Mouse (Mus musculus) heart, embryonic 12.5 days (tissue): ENCODE results near the gene Ctsa. TPM values are rescaled to one million over a fixed set of nuclear protein-coding genes. Genes with fewer than 3 reads are reported as not detected.
A peak's percentile ranks its signal among the peaks of the same experiment; 100 is the strongest.

Source experiments
- ATAC-seq: fragments of 200-750 bp; cut with Nextera tagmentation; 2 replicates; pipeline ENCODE4 v1.8.0; 2017; ENCODE audit warnings: moderate TSS enrichment, moderate library complexity; ENCODE audit not compliant: insufficient number of reproducible peaks, low FRiP score
- H3K27ac ChIP-seq: fragments of 300-500 bp; sonication (generic); 2 replicates; pipeline ENCODE4 v1.5.1; 2016; ENCODE audit warnings: mild to moderate bottlenecking, moderate library complexity; ENCODE audit not compliant: poor library complexity, severe bottlenecking
- H3K27me3 ChIP-seq: fragments of 300-500 bp; sonication (generic); replicated peaks from 2 replicates; pipeline ENCODE4 v1.6.1; 2016; ENCODE audit warnings: mild to moderate bottlenecking, moderate library complexity
- H3K36me3 ChIP-seq: fragments of 300-500 bp; sonication (generic); 2 replicates; pipeline ENCODE4 v1.6.1; 2016; ENCODE audit warnings: mild to moderate bottlenecking, moderate library complexity
- H3K4me1 ChIP-seq: fragments of 300-500 bp; sonication (generic); replicated peaks from 2 replicates; pipeline ENCODE4 v1.6.1; 2016; ENCODE audit warnings: mild to moderate bottlenecking
- H3K4me2 ChIP-seq: fragments of 300-500 bp; sonication (generic); 2 replicates; pipeline ENCODE4 v1.6.1; 2016; ENCODE audit warnings: mild to moderate bottlenecking, moderate library complexity
- H3K4me3 ChIP-seq: fragments of 300-500 bp; sonication (generic); 2 replicates; pipeline ENCODE4 v1.5.1; 2016; ENCODE audit warnings: mild to moderate bottlenecking
- H3K9ac ChIP-seq: fragments of 300-500 bp; sonication (generic); 2 replicates; pipeline ENCODE4 v1.6.1; 2016; ENCODE audit warnings: mild to moderate bottlenecking, moderate library complexity
- H3K9me3 ChIP-seq: fragments of 300-500 bp; sonication (generic); replicated peaks from 2 replicates; pipeline ENCODE4 v1.6.1; 2016; ENCODE audit warnings: mild to moderate bottlenecking, moderate library complexity
- WGBS: fragments of 180-500 bp; shearing (Covaris S2); methylation state at CpG from one replicate; pipeline ENCODE4 v1.1.7; 2016; 5-methylcytosine and 5-hydroxymethylcytosine counted together
- polyA plus RNA-seq: library from polyadenylated mRNA; unstranded; fragments of >200 nt; fragmentation: Nextera tagmentation; extraction: Ambion mirVana; gene quantifications from 2 replicates; pipeline ENCODE4 v1.2.1, GENCODE M21; 2016

Ctsa gene
- polyA plus RNA-seq, 1 experiment from 2014 or later, result 169 TPM

GRCm38 (mm10) chr2:164805332-164805718 is 27.3 kb upstream of the Ctsa start:
- H3K4me3 ChIP-seq, result peak overlapping the region; percentile 85
- peaks cover 21% of the 10 kb centered on the region for H3K4me1 ChIP-seq
- H3K27ac ChIP-seq, result peak overlapping the region; percentile 82
- no peaks in the 10 kb centered on the region for H3K9me3 ChIP-seq
- H3K4me2 ChIP-seq, result peak overlapping the region; percentile 89
- H3K36me3 ChIP-seq, result peaks cover 35% of the 10 kb centered on the region
- peak; percentile 78 for ATAC-seq
- peak overlapping the region; percentile 82 for H3K9ac ChIP-seq
- 1% methylated on average over 21 of the region's 21 CpGs for WGBS
- H3K27me3 ChIP-seq, result no peaks in the 10 kb centered on the region

DNA sequence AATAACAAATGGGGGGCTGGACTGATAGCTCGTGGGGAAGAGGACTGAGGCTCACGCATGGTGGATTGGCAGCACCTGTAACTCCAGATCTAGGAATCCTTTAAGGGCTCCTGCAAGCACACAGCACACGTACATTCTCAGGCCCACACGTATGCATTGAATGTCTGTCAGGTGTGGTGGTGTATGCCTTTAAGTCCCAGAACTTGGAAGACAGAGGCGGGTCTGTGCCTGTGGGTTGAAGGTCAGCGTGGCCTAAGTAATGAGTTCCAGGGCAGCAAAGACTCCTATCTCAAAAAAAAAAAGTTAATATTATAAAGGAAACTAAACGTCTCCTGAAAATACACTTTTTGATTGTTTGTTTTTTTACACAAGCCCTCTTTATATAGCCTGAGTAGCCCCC is 26.1 kb upstream of the Ctsa start:
- ATAC-seq, result no peak
- 0 out of 2 replicates have a peak overlapping the region, but pooled peaks have one; percentile 1 for H3K4me2 ChIP-seq
- WGBS, result 72% methylated on average over 7 of the region's 7 CpGs

GRCm38 (mm10) chr2:164813557-164813956 is 19.1 kb upstream of the Ctsa start:
- Histone ChIP-seq H3K4me2 (no peak overlapping the region), H3K4me3 (no peak overlapping the region), H3K27me3 (no peaks in the 10 kb centered on the region), H3K27ac (no peak overlapping the region), H3K4me1 (peaks cover 20% of the 10 kb centered on the region), H3K9ac (no peak overlapping the region), H3K9me3 (no peaks in the 10 kb centered on the region), H3K36me3 (peaks cover 18% of the 10 kb centered on the region)
- ATAC-seq, result no peak
- 60% methylated on average over 2 of the region's 2 CpGs for WGBS

More for the DNA sequence above, 26.1 kb upstream of the Ctsa start:
- peaks cover 21% of the 10 kb centered on the region for H3K4me1 ChIP-seq
- no peaks in the 10 kb centered on the region for H3K9me3 ChIP-seq
- no peak overlapping the region for H3K9ac ChIP-seq
- H3K36me3 ChIP-seq, result peaks cover 23% of the 10 kb centered on the region
- no peaks in the 10 kb centered on the region for H3K27me3 ChIP-seq
- no peak overlapping the region for H3K4me3 ChIP-seq
- H3K27ac ChIP-seq, result no peak overlapping the region

DNA sequence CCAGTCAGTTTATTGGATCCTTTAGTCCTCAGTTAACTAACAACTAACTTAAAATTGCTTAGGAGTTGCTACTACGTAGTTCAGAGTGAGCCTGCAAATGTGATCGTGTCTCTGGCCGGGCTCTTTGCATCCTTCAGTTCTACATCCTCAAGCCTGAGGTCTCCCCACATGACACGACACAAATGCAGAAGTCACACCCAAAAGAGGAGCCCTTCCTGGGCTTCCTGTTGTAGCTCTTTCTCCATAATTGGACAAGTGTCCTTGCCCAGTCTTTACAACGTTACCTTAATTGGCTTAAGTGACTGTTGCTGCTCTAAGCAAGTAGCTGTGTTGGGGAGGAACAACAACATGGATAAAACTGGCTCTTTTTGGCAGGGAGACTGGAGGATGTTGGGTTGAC is 17.3 kb upstream of the Ctsa start:
- Histone ChIP-seq H3K4me3 (no peak overlapping the region), H3K4me1 (peaks cover 20% of the 10 kb centered on the region), H3K27ac (no peak overlapping the region), H3K27me3 (no peaks in the 10 kb centered on the region), H3K36me3 (peaks cover 14% of the 10 kb centered on the region), H3K4me2 (no peak overlapping the region), H3K9ac (no peak overlapping the region), H3K9me3 (no peaks in the 10 kb centered on the region)
- ATAC-seq, result no peak
- WGBS, result 77% methylated on average over 5 of the region's 5 CpGs

- Histone ChIP-seq H3K4me2 (no peak overlapping the region), H3K27ac (no peak overlapping the region), H3K4me3 (no peak overlapping the region), H3K9me3 (no peaks in the 10 kb centered on the region), H3K4me1 (peaks cover 20% of the 10 kb centered on the region), H3K36me3 (peaks cover 18% of the 10 kb centered on the region), H3K9ac (no peak overlapping the region), H3K27me3 (no peaks in the 10 kb centered on the region)
- 75% methylated on average over 8 of the region's 8 CpGs for WGBS
- no peak for ATAC-seq
These were observed 16.9 kb upstream of the Ctsa start for GRCm38 (mm10) chr2:164815821-164816220.

DNA sequence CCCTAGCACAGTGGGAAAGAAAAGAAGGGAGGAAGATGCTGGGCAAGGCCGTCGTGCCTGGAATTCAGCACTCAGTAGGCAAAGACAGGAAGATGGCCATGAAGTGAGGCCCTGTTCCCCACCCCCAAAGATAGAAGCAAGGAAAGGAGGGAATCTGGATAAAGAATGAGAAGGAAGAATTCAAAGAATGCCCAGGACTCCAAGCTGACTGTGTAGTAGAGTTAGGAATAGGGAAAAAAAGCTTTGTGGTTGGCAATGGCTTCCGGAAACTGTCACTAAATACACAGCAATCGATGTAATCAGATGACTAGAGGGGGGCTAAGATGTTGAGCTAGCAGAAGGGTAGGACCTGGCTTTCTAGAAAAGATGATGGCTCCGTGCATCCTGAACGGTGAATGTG is 15.5 kb upstream of the Ctsa start:
- no peak for ATAC-seq
- H3K4me2 ChIP-seq, result no peak overlapping the region
- peak overlapping the region; percentile 22 for H3K27ac ChIP-seq
- H3K27me3 ChIP-seq, result no peaks in the 10 kb centered on the region
- no peak overlapping the region for H3K9ac ChIP-seq
- H3K36me3 ChIP-seq, result peaks cover 29% of the 10 kb centered on the region
- H3K4me3 ChIP-seq, result no peak overlapping the region
- 51% methylated on average over 6 of the region's 6 CpGs for WGBS
- H3K4me1 ChIP-seq, result peaks cover 20% of the 10 kb centered on the region
- no peaks in the 10 kb centered on the region for H3K9me3 ChIP-seq

DNA sequence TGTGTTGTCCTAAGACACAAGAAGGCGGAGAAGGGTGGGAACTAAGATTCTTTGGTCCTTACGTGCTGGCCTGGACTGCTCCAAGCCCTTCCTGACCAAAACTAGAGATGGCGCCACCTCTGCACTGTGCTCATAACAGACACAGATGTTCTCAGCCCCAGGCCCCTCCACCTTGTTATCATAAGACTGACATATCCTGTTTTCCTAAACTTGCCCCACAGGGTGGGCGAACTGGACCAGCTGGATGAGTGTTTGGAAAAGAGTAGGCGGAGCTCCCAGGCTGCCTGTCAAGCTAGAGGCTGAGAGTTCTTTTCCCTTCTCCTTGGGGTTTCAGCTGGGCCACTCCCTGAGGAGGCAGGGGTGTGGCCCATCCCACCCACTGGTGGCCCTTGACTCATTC is 15.0 kb upstream of the Ctsa start:
- Histone ChIP-seq H3K4me3 (no peak overlapping the region), H3K36me3 (peaks cover 27% of the 10 kb centered on the region), H3K9me3 (no peaks in the 10 kb centered on the region), H3K4me1 (peaks cover 20% of the 10 kb centered on the region), H3K27ac (peak overlapping the region; percentile 22; the same call in 1 of the 2 replicates), H3K4me2 (no peak overlapping the region), H3K27me3 (no peaks in the 10 kb centered on the region), H3K9ac (no peak overlapping the region)
- ATAC-seq, result 0 out of 2 replicates have a peak, but pooled peaks have one; percentile 31
- WGBS, result 60% methylated on average over 5 of the region's 5 CpGs

DNA sequence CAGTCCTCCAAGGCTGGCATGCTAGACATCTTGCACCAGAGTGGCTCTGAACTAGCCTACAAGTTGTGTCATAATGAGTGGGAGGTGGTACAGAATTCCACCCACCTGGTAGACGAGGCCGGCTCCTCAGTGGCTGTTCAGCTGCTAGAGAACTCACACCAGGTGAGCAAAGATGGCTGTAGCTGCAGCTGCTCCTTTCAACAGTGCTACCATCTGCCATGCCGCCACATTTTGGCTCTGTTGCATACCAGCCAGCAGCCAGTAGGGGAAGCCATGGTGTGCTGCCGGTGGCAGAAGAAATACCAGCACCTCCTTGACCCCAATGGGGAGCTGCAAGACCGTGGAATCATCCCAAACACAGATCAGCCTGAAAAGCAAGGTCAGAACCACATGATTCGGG is 11.6 kb upstream of the Ctsa start:
- WGBS, result 84% methylated on average over 6 of the region's 6 CpGs

GRCm38 (mm10) chr2:164822636-164823165 is 10.0 kb upstream of the Ctsa start, which contains the start of gene Zswim1:
Zswim1 (plus strand) TSS chr2:164822686.
- Histone ChIP-seq H3K9me3 (no peaks in the 10 kb centered on the region), H3K27ac (peak within 1 kb of the TSS; percentile 67), H3K4me3 (peak within 1 kb of the TSS; percentile 79), H3K36me3 (peaks cover 52% of the 10 kb centered on the region), H3K27me3 (no peaks in the 10 kb centered on the region), H3K4me1 (peaks cover 11% of the 10 kb centered on the region), H3K4me2 (peak within 1 kb of the TSS; percentile 73), H3K9ac (peak within 1 kb of the TSS; percentile 83)
- WGBS, result under 1% methylated on average over 32 of the region's 32 CpGs
- ATAC-seq, result peak; percentile 99

More for the DNA sequence above, 11.6 kb upstream of the Ctsa start:
- H3K36me3 ChIP-seq, result peaks cover 35% of the 10 kb centered on the region
- H3K9ac ChIP-seq, result no peak overlapping the region
- ATAC-seq, result no peak
- H3K4me2 ChIP-seq, result no peak overlapping the region
- peaks cover 20% of the 10 kb centered on the region for H3K4me1 ChIP-seq
- no peaks in the 10 kb centered on the region for H3K27me3 ChIP-seq
- H3K27ac ChIP-seq, result no peak overlapping the region
- H3K9me3 ChIP-seq, result no peaks in the 10 kb centered on the region
- no peak overlapping the region for H3K4me3 ChIP-seq

- WGBS, result 2% methylated on average over 10 of the region's 10 CpGs
- Histone ChIP-seq H3K27ac (peak overlapping the region; percentile 67), H3K4me2 (peak overlapping the region; percentile 73), H3K36me3 (peaks cover 56% of the 10 kb centered on the region), H3K27me3 (no peaks in the 10 kb centered on the region), H3K9me3 (no peaks in the 10 kb centered on the region), H3K9ac (peak overlapping the region; percentile 83), H3K4me1 (peaks cover 6% of the 10 kb centered on the region), H3K4me3 (peak overlapping the region; percentile 79)
- peak; percentile 74 for ATAC-seq
These were observed 9.5 kb upstream of the Ctsa start for GRCm38 (mm10) chr2:164823181-164823585.

DNA sequence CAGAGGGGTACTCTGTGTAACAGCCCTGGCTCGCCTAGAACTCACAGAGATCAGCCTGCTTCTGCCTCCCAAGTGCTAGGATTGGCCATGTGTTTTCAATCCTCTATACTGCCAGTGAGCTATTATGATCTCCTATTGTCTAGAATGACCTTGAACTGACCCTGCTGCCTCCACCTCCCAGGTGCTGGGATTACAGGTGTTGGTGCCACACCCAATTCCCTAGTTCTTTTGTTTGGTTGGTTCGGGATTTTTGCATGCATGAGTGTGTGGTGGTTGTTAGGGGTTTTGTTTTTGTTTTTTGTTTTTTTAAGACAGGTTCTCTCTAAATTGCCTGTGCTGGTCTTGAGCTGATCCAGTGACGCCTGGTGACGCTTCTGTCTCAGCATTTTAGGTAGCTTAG is 8.7 kb upstream of the Ctsa start:
- ATAC-seq, result no peak
- Histone ChIP-seq H3K4me3 (no peak overlapping the region), H3K36me3 (peaks cover 64% of the 10 kb centered on the region), H3K4me1 (peaks cover 6% of the 10 kb centered on the region), H3K4me2 (peak overlapping the region; percentile 5; the same call in 1 of the 2 replicates), H3K27ac (no peak overlapping the region), H3K9ac (no peak overlapping the region), H3K9me3 (no peaks in the 10 kb centered on the region), H3K27me3 (no peaks in the 10 kb centered on the region)
- 90% methylated on average over 4 of the region's 4 CpGs for WGBS

DNA sequence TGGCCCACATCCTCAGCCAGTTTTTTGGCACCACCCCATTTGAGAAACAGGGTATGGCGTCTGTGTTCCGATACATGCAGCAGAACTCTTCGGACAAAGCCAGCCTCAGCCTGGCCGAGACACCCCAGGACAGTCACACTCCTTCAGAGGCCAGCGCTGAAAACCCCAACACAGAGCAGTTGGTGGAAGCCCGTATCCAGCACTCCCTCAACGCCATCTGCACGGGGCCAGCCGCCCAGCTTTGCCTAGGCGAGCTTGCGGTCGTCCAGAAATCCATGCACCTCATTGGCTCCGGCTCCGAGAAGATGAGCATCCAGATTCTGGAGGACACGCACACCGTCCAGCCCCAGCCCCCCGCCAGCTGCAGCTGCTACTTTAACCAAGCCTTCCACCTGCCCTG is 7.2 kb upstream of the Ctsa start:
- no peaks in the 10 kb centered on the region for H3K9me3 ChIP-seq
- H3K27ac ChIP-seq, result no peak overlapping the region
- 88% methylated on average over 17 of the region's 17 CpGs for WGBS
- peaks cover 63% of the 10 kb centered on the region for H3K36me3 ChIP-seq
- no peak overlapping the region for H3K4me3 ChIP-seq
- H3K4me1 ChIP-seq, result peaks cover 8% of the 10 kb centered on the region
- no peaks in the 10 kb centered on the region for H3K27me3 ChIP-seq
- H3K4me2 ChIP-seq, result no peak overlapping the region
- H3K9ac ChIP-seq, result no peak overlapping the region
- ATAC-seq, result no peak
